Mouse (Mus musculus) layer of hippocampus, adult 9-11 months (tissue): Measurements from ENCODE around the gene Sptb.

Source experiments
- DNase-seq: peaks from one replicate; pipeline ENCODE4 v3.0.0; 2022

Gene Sptb

GRCm38 (mm10) chr12:76572261-76573251 lies 137.8 kb downstream of the Sptb start:
- no peak for DNase-seq

GRCm38 (mm10) chr12:76571266-76571665 lies 139.1 kb downstream of the Sptb start:
- DNase-seq = no peak

- no peak for DNase-seq
These were observed 140.0 kb downstream of the Sptb start for GRCm38 (mm10) chr12:76570221-76570940.

- DNase-seq = no peak
These were observed 144.1 kb downstream of the Sptb start for GRCm38 (mm10) chr12:76566284-76566683.

GRCm38 (mm10) chr12:76562196-76562595 lies 148.2 kb downstream of the Sptb start:
- no peak for DNase-seq

GRCm38 (mm10) chr12:76558206-76558605 lies 152.1 kb downstream of the Sptb start:
- no peak for DNase-seq

- no peak for DNase-seq
These were observed 153.5 kb downstream of the Sptb start for GRCm38 (mm10) chr12:76556745-76557389.

GRCm38 (mm10) chr12:76556187-76556586 lies 154.2 kb downstream of the Sptb start:
- DNase-seq = no peak

GRCm38 (mm10) chr12:76554871-76555386 lies 155.4 kb downstream of the Sptb start:
- no peak for DNase-seq

- DNase-seq = no peak
These were observed 156.0 kb downstream of the Sptb start for GRCm38 (mm10) chr12:76554392-76554791.

- no peak for DNase-seq
These were observed 156.4 kb downstream of the Sptb start for GRCm38 (mm10) chr12:76553917-76554316.

- no peak for DNase-seq
These were observed 157.4 kb downstream of the Sptb start for GRCm38 (mm10) chr12:76552958-76553357.

GRCm38 (mm10) chr12:76552321-76552720 lies 158.0 kb downstream of the Sptb start:
- no peak for DNase-seq

GRCm38 (mm10) chr12:76549203-76549602 lies 161.1 kb downstream of the Sptb start:
- no peak for DNase-seq

GRCm38 (mm10) chr12:76548082-76548423 lies 162.3 kb downstream of the Sptb start:
- DNase-seq = no peak

- DNase-seq = no peak
These were observed 162.8 kb downstream of the Sptb start for GRCm38 (mm10) chr12:76547409-76548081.

- DNase-seq = peak; percentile 42
These were observed 163.7 kb downstream of the Sptb start for GRCm38 (mm10) chr12:76546383-76547276.

- DNase-seq = no peak
These were observed 164.5 kb downstream of the Sptb start for GRCm38 (mm10) chr12:76545786-76546370.

GRCm38 (mm10) chr12:76541879-76542278 lies 168.5 kb downstream of the Sptb start:
- DNase-seq = no peak

- DNase-seq = no peak
These were observed 168.9 kb downstream of the Sptb start for GRCm38 (mm10) chr12:76541475-76541874.

GRCm38 (mm10) chr12:76540701-76541221 lies 169.6 kb downstream of the Sptb start:
- no peak for DNase-seq
